Mouse (Mus musculus) limb, embryonic 13.5 days (tissue): Measurements from ENCODE around the gene Gm28038. TPM values are rescaled to one million over a fixed set of nuclear protein-coding genes. Genes with fewer than 3 reads are reported as not detected.

Source experiments
- ATAC-seq: fragments of 200-750 bp; cut with Nextera tagmentation; 2 replicates; pipeline ENCODE4 v1.8.0; 2017; ENCODE audit warnings: low read depth, moderate number of reproducible peaks, moderate TSS enrichment; ENCODE audit not compliant: low FRiP score
- H3K27ac ChIP-seq: fragments of 300-500 bp; sonication (generic); 2 replicates; pipeline ENCODE4 v1.5.1; 2015; ENCODE audit warnings: inconsistent platforms, mild to moderate bottlenecking, moderate library complexity
- H3K27me3 ChIP-seq: fragments of 300-500 bp; sonication (generic); 2 replicates; pipeline ENCODE4 v1.6.1; 2015; ENCODE audit warnings: mild to moderate bottlenecking, inconsistent platforms
- H3K36me3 ChIP-seq: fragments of 300-500 bp; sonication (generic); 2 replicates; pipeline ENCODE4 v1.6.1; 2015; ENCODE audit warnings: inconsistent platforms, mild to moderate bottlenecking, moderate library complexity
- H3K4me1 ChIP-seq: fragments of 300-500 bp; sonication (generic); 2 replicates; pipeline ENCODE4 v1.6.1; 2015; ENCODE audit warnings: inconsistent platforms
- H3K4me2 ChIP-seq: fragments of 300-500 bp; sonication (generic); replicated peaks from 2 replicates; pipeline ENCODE4 v1.6.1; 2015; ENCODE audit warnings: inconsistent platforms, mild to moderate bottlenecking, moderate library complexity
- H3K4me3 ChIP-seq: fragments of 300-500 bp; sonication (generic); 2 replicates; pipeline ENCODE4 v1.5.1; 2015; ENCODE audit warnings: moderate library complexity, mild to moderate bottlenecking, inconsistent platforms
- H3K9ac ChIP-seq: fragments of 300-500 bp; sonication (generic); 2 replicates; pipeline ENCODE4 v1.6.1; 2015; ENCODE audit warnings: mild to moderate bottlenecking, inconsistent platforms
- H3K9me3 ChIP-seq: fragments of 300-500 bp; sonication (generic); 2 replicates; pipeline ENCODE4 v1.6.1; 2016; ENCODE audit warnings: inconsistent platforms
- WGBS: fragments of 180-500 bp; shearing (Covaris S2); methylation state at CpG from one replicate; pipeline ENCODE4 v1.1.7; 2015; 5-methylcytosine and 5-hydroxymethylcytosine counted together
- polyA plus RNA-seq: library from polyadenylated mRNA; unstranded; fragments of >200 nt; fragmentation: Nextera tagmentation; extraction: Ambion mirVana; gene quantifications from 2 replicates; pipeline ENCODE4 v1.2.1, GENCODE M21; 2015

The Gm28038 gene
- not detected in 2 replicates for polyA plus RNA-seq

- Histone ChIP-seq H3K36me3 (peaks cover 14% of the 10 kb centered on the region; the same call in 1 of the 2 replicates), H3K27me3 (no peaks in the 10 kb centered on the region), H3K27ac (no peak within 1 kb of the TSS), H3K9ac (no peak within 1 kb of the TSS), H3K4me1 (peaks cover 8% of the 10 kb centered on the region), H3K4me2 (no peak within 1 kb of the TSS), H3K4me3 (no peak within 1 kb of the TSS), H3K9me3 (no peaks in the 10 kb centered on the region)
- no peak for ATAC-seq
- 87% methylated on average over 11 of the region's 11 CpGs for WGBS
These were observed at the start of gene Gm28038 for GRCm38 (mm10) chr2:30280743-30281142. Gene Gm28038, plus strand, starts transcription at chr2:30281043.

- H3K36me3 ChIP-seq: peaks cover 10% of the 10 kb centered on the region
- no peak for ATAC-seq
These were observed 45.2 kb upstream of the Gm28038 start for GRCm38 (mm10) chr2:30235593-30235992.

GRCm38 (mm10) chr2:30236426-30237198, 44.2 kb upstream of the Gm28038 start:
- H3K27ac ChIP-seq: peak overlapping the region; percentile 89
- no peaks in the 10 kb centered on the region for H3K27me3 ChIP-seq
- H3K4me2 ChIP-seq: peak overlapping the region; percentile 86
- H3K36me3 ChIP-seq: peaks cover 20% of the 10 kb centered on the region
- H3K9ac ChIP-seq: peak overlapping the region; percentile 77
- no peak for ATAC-seq
- H3K4me1 ChIP-seq: peaks cover 27% of the 10 kb centered on the region
- H3K4me3 ChIP-seq: peak overlapping the region; percentile 89
- no peaks in the 10 kb centered on the region; the same call in 1 of the 2 replicates for H3K9me3 ChIP-seq
- 5% methylated on average over 18 of the region's 18 CpGs for WGBS

More at GRCm38 (mm10) chr2:30235593-30235992, 45.2 kb upstream of the Gm28038 start:
- Histone ChIP-seq H3K4me2 (no peak overlapping the region), H3K27me3 (no peaks in the 10 kb centered on the region), H3K9me3 (no peaks in the 10 kb centered on the region; the same call in 1 of the 2 replicates), H3K27ac (no peak overlapping the region), H3K9ac (no peak overlapping the region), H3K4me1 (peaks cover 27% of the 10 kb centered on the region), H3K4me3 (no peak overlapping the region)
- 74% methylated on average over 5 of the region's 5 CpGs for WGBS

- no peaks in the 10 kb centered on the region; the same call in 1 of the 2 replicates for H3K9me3 ChIP-seq
- ATAC-seq: peak; percentile 97
- H3K36me3 ChIP-seq: peaks cover 26% of the 10 kb centered on the region
- peak within 1 kb of the TSS; percentile 92 for H3K9ac ChIP-seq
- H3K27me3 ChIP-seq: no peaks in the 10 kb centered on the region
- peak within 1 kb of the TSS; percentile 86 for H3K4me2 ChIP-seq
- H3K4me3 ChIP-seq: peak within 1 kb of the TSS; percentile 89
- H3K27ac ChIP-seq: peak within 1 kb of the TSS; percentile 89
- WGBS: under 1% methylated on average over 67 of the region's 67 CpGs
- H3K4me1 ChIP-seq: peaks cover 30% of the 10 kb centered on the region
These were observed 43.5 kb upstream of the Gm28038 start, which contains the start of gene Lrrc8a for GRCm38 (mm10) chr2:30237199-30237880. Gene Lrrc8a, plus strand, starts transcription at chr2:30237715.

- H3K4me1 ChIP-seq: peaks cover 35% of the 10 kb centered on the region
- peak overlapping the region; percentile 89 for H3K4me3 ChIP-seq
- under 1% methylated on average over 35 of the region's 42 CpGs for WGBS
- H3K9ac ChIP-seq: peak overlapping the region; percentile 92
- peak overlapping the region; percentile 89 for H3K27ac ChIP-seq
- ATAC-seq: peak; percentile 89
- H3K27me3 ChIP-seq: no peaks in the 10 kb centered on the region
- no peaks in the 10 kb centered on the region for H3K9me3 ChIP-seq
- peaks cover 32% of the 10 kb centered on the region for H3K36me3 ChIP-seq
- H3K4me2 ChIP-seq: peak overlapping the region; percentile 86
These were observed 43.0 kb upstream of the Gm28038 start for GRCm38 (mm10) chr2:30237881-30238280.

DNA sequence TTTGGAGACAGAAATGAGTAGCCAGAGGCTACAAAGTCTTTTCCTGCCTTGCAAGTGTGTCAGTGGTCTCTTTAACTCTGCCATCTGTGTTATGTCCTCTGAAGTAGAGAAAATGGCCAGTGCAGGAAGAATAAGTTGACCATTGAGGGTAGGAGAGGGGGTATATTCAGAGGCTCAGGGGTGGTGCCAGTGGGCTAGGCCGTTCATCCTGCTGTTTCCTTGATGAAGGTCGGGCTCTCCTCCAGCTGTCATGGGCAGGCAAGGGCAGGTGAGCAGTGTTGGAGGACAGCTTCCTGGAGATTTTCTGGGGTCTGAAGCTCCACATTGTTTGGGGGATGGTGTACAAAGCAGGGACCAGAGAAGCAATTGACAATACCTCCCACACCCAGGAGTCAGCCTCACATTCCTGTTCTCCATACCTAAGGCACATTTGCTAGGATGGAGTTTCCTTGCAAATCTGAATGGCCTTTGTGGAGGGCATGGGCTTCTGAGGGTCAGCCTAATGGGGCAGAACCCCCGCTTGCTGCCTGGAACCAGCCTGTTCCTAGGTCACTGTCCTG, 41.9 kb upstream of the Gm28038 start:
- peak overlapping the region; percentile 92 for H3K9ac ChIP-seq
- H3K9me3 ChIP-seq: no peaks in the 10 kb centered on the region
- no peak overlapping the region for H3K27ac ChIP-seq
- H3K4me2 ChIP-seq: peak overlapping the region; percentile 86
- peaks cover 38% of the 10 kb centered on the region for H3K4me1 ChIP-seq
- H3K4me3 ChIP-seq: peak overlapping the region; percentile 89
- no peaks in the 10 kb centered on the region for H3K27me3 ChIP-seq
- WGBS: 74% methylated on average over 3 of the region's 3 CpGs
- H3K36me3 ChIP-seq: peaks cover 43% of the 10 kb centered on the region
- ATAC-seq: no peak

GRCm38 (mm10) chr2:30239777-30240176, 41.1 kb upstream of the Gm28038 start:
- Histone ChIP-seq H3K27me3 (no peaks in the 10 kb centered on the region), H3K27ac (no peak overlapping the region), H3K4me2 (peak overlapping the region; percentile 86), H3K9ac (peak overlapping the region; percentile 92), H3K4me1 (peaks cover 46% of the 10 kb centered on the region), H3K36me3 (peaks cover 50% of the 10 kb centered on the region), H3K4me3 (0 out of 2 replicates have a peak overlapping the region, but pooled peaks have one; percentile 89), H3K9me3 (no peaks in the 10 kb centered on the region)
- no peak for ATAC-seq
- 82% methylated on average over 4 of the region's 4 CpGs for WGBS

GRCm38 (mm10) chr2:30240267-30240666, 40.6 kb upstream of the Gm28038 start, which contains the start of gene Gm28035:
Gene Gm28035, plus strand, starts transcription at chr2:30240567.
- no peak for ATAC-seq
- Histone ChIP-seq H3K9ac (peak within 1 kb of the TSS; percentile 92), H3K27me3 (no peaks in the 10 kb centered on the region), H3K4me3 (0 out of 2 replicates have a peak within 1 kb of the TSS, but pooled peaks have one; percentile 89), H3K4me2 (peak within 1 kb of the TSS; percentile 86), H3K27ac (no peak within 1 kb of the TSS), H3K9me3 (no peaks in the 10 kb centered on the region), H3K4me1 (peaks cover 47% of the 10 kb centered on the region), H3K36me3 (peaks cover 54% of the 10 kb centered on the region)
- WGBS: 90% methylated on average over 2 of the region's 2 CpGs

DNA sequence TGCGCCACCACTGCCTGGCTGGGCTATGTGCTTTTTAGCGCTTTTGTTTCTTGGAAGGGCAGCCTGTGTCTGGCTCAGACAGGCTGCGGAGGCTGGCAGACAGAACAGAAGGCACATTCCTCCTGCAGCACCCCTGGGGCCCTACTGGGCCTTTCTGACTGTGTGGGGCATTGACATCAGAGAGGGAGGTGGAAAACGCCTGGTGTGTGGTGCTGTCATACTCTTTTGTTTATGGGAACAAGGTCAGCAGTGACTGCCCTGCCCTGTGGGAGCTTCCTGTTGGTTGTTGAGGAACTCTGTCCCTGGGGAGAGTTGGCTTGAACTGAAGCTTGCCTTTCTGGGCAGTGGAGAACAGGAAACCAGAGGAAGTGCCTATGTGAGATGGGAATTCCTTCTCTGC, 38.3 kb upstream of the Gm28038 start:
- no peak overlapping the region for H3K4me2 ChIP-seq
- WGBS: 41% methylated on average over 4 of the region's 4 CpGs
- peaks cover 44% of the 10 kb centered on the region for H3K4me1 ChIP-seq
- H3K27ac ChIP-seq: no peak overlapping the region
- H3K36me3 ChIP-seq: peaks cover 64% of the 10 kb centered on the region
- H3K9me3 ChIP-seq: no peaks in the 10 kb centered on the region
- no peaks in the 10 kb centered on the region for H3K27me3 ChIP-seq
- H3K4me3 ChIP-seq: no peak overlapping the region
- 0 out of 2 replicates have a peak overlapping the region, but pooled peaks have one; percentile 43 for H3K9ac ChIP-seq
- no peak for ATAC-seq

DNA sequence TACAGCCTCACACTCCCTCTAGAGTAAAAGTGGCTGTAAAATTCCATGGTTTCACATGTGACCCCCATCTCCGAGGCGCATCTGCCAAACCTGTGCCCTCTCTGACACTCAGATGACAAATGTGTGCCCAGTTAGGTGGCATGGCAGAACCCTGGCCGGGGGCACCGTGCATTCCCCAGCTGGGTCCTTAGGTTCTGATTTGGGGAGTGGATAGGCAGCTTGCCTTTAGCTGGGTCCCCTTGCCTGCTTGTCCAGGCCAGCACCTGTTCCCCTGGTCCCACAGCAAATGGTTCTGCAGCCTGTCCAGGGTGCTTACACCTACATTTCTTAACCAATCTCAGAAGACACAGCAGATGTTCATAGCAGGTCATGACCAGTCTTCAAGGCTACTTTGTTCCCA, 37.5 kb upstream of the Gm28038 start:
- Histone ChIP-seq H3K4me1 (peaks cover 42% of the 10 kb centered on the region), H3K4me2 (no peak overlapping the region), H3K4me3 (no peak overlapping the region), H3K27ac (no peak overlapping the region), H3K9ac (no peak overlapping the region), H3K9me3 (no peaks in the 10 kb centered on the region), H3K27me3 (no peaks in the 10 kb centered on the region), H3K36me3 (peaks cover 70% of the 10 kb centered on the region)
- ATAC-seq: no peak
- WGBS: 88% methylated on average over 4 of the region's 4 CpGs

DNA sequence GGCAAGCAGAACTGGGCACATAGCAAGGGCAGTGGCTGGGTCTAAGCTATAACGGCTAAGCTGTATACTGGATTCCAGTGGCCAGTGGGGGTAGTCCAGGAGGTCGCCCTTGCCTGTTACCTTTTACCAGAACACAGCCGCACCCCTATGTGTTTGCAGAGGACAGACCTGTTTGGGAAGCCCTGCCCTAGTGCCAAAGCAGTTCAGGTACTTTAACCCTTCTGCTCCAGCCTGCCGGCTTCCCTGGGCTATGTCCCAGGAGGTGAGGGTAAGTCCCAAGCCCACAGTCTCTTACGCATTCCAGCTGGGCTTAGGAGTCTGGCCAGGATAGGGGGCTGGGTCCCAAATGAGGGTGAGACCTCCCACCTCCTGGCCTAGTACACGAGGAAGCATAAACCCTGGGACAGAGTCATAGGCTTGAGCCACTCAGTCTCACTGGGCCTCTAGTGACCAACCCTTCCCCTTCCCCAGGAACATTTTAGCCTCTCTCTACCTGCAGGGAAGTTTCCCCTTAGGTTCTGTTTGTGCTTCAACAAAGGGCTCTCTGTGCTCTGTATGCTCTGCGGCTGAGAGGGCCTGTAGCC, 36.2 kb upstream of the Gm28038 start:
- Histone ChIP-seq H3K36me3 (peaks cover 81% of the 10 kb centered on the region), H3K9me3 (no peaks in the 10 kb centered on the region), H3K9ac (peak overlapping the region; percentile 35; the same call in 1 of the 2 replicates), H3K4me1 (peaks cover 29% of the 10 kb centered on the region), H3K4me3 (no peak overlapping the region), H3K27ac (peak overlapping the region; percentile 62; the same call in 1 of the 2 replicates), H3K27me3 (no peaks in the 10 kb centered on the region), H3K4me2 (peak overlapping the region; percentile 14; the same call in 1 of the 2 replicates)
- 0 out of 2 replicates have a peak, but pooled peaks have one; percentile 44 for ATAC-seq
- 58% methylated on average over 7 of the region's 7 CpGs for WGBS
